Mouse (Mus musculus): ENCODE measurements at regions not wholly inside any gene's neighbourhood (a gene's known extent, or its start where the extent isn't known, plus 50 kb on each side); places are given as distances from the start of the nearest gene placed in this dataset.

DNA sequence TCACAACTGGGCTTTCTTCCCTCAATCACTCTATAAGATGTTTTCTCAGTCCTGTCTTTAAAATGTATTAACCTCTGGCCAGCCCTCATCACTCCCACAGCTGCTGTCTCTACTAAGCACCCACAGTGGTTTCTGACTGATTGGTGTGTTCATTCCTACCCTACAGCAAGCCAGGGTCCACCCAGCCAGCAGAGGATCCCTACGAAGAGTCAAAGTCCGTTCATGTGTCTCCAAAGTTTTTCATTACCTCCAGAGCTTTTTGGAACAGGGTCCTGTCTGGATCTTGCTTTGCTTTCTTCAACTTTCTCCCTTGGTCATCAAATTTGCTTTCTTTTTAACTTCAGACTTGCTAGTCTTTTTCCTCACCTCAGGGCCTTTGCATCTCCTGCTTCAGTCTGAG is 69.3 kb upstream of the 4933415F23Rik start:
- Histone ChIP-seq H3K4me2 (no peak overlapping the region), H3K4me3 (no peak overlapping the region), H3K27ac (no peak overlapping the region), H3K9ac (no peak overlapping the region), H3K27me3 (no peaks in the 10 kb centered on the region), H3K4me1 (no peaks in the 10 kb centered on the region), H3K9me3 (replicated peaks) (no peaks in the 10 kb centered on the region), H3K36me3 (ENCODE audit: poor library complexity, severe bottlenecking) (no peaks in the 10 kb centered on the region)
- no peak for ATAC-seq
- WGBS = 94% methylated on average over 2 of the region's 2 CpGs

DNA sequence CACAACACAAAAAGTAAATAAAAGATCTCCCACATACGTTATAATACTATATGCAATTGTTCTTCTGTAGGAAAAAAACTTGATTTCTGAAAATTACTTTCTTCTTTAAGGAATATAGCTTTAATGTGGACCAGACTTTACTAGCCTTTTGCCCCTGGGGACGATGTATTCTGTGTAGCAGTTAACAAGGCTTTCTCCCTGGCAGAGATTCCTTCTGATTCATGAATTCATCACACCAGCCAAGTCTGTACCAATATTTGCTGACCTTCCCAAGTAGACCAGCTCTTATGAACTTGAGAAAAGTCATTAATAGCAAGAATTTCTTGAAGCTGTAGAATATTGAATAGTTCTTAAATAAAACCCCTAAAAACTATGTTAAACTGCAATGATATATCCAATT is 68.7 kb upstream of the 4933415F23Rik start:
- ATAC-seq = no peak
- Histone ChIP-seq H3K9ac (no peak overlapping the region), H3K9me3 (replicated peaks) (no peaks in the 10 kb centered on the region), H3K27ac (no peak overlapping the region), H3K4me2 (no peak overlapping the region), H3K4me3 (no peak overlapping the region), H3K27me3 (no peaks in the 10 kb centered on the region), H3K4me1 (no peaks in the 10 kb centered on the region), H3K36me3 (ENCODE audit: poor library complexity, severe bottlenecking) (no peaks in the 10 kb centered on the region)
- WGBS = 80% methylated on average over 2 of the region's 2 CpGs

DNA sequence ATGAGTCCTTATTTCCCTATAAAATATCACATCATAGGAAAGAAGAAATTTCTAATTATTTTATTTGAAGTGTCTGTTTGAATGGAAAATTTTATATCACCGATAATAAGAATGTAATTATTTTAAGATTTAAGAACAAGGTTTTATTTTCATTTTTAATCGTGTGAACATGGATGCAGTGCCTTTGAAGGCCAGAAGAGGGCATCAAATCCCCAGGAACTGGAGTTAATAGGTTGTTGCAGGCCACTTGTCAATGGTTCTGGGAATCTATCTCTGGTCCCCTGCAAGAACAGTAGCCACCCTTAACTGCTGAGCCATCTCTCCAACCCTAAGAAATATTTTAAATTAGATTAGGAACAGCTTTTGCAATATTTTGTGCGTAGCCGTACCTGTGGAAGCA is 66.5 kb upstream of the 4933415F23Rik start:
- no peaks in the 10 kb centered on the region for H3K9me3 ChIP-seq (replicated peaks)
- no peak overlapping the region for H3K4me2 ChIP-seq
- H3K27ac ChIP-seq = no peak overlapping the region
- 91% methylated on average over 4 of the region's 4 CpGs for WGBS
- H3K9ac ChIP-seq = no peak overlapping the region
- H3K4me1 ChIP-seq = no peaks in the 10 kb centered on the region
- H3K27me3 ChIP-seq = no peaks in the 10 kb centered on the region
- ATAC-seq = no peak
- no peaks in the 10 kb centered on the region for H3K36me3 ChIP-seq (ENCODE audit: poor library complexity, severe bottlenecking)
- H3K4me3 ChIP-seq = no peak overlapping the region

DNA sequence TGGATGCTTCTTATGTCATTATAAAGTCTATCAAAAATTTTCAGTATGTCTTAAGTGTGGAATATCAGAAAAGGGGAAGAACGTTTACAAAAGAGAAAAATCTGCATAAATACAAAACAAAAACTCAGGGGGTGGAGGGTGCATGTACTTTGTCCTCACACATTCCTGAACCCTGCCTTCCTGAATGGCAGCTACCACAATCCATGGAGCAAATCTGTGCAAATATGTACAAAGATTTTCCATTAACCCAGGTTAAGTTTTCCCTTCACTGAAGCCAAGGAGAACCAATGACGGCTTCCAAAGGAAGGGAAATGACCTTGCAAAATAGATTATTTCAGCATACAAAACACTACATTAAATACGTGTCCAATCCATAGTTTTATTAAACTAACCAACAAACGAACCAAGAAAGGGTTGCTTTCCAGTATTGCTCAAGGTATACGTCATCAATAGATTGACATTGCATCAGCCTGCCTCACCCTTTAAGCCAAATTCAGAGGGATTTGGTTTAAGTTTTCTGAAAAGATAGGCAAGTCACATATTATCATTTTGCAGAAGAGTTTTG is 61.4 kb upstream of the 4933415F23Rik start:
- Histone ChIP-seq H3K4me1 (no peaks in the 10 kb centered on the region), H3K4me2 (no peak overlapping the region), H3K27ac (no peak overlapping the region), H3K36me3 (ENCODE audit: poor library complexity, severe bottlenecking) (no peaks in the 10 kb centered on the region), H3K9ac (no peak overlapping the region), H3K9me3 (replicated peaks) (no peaks in the 10 kb centered on the region), H3K27me3 (no peaks in the 10 kb centered on the region), H3K4me3 (no peak overlapping the region)
- no peak for ATAC-seq
- 79% methylated on average over 5 of the region's 5 CpGs for WGBS

DNA sequence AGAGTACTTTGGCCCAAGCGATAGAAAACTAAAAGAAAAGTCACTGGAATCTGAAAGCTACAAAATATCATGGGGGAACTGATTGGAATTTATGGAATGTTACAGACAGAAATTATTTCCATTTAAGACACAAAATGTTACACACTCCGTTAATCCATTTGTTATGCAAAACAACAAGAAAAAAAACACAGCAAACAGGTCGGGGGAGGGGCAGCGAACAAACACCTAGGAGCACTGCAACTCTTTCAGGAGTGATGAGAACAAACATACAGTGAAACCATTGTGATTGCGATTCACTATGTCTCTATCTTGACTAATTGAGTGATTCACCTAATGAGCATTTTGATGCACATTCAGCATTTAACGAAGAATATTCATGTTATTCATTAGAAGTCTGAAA is 60.7 kb upstream of the 4933415F23Rik start:
- Histone ChIP-seq H3K4me1 (no peaks in the 10 kb centered on the region), H3K9ac (no peak overlapping the region), H3K4me2 (no peak overlapping the region), H3K27me3 (no peaks in the 10 kb centered on the region), H3K4me3 (no peak overlapping the region), H3K27ac (no peak overlapping the region), H3K9me3 (replicated peaks) (no peaks in the 10 kb centered on the region), H3K36me3 (ENCODE audit: poor library complexity, severe bottlenecking) (no peaks in the 10 kb centered on the region)
- ATAC-seq = no peak
- WGBS = 73% methylated on average over 6 of the region's 6 CpGs

MicroRNA genes in the stretch of these regions (microRNA counts, 519-probe panel; counts per million panel counts)
- 4,499 counts per million, percentile 84 among the panel's probes with 10 or more counts for microRNA mmu-miR-30a
- microRNA mmu-miR-30c = 5,414 counts per million, percentile 93 among the panel's probes with 10 or more counts

Small RNAs in the stretch of these regions (microRNA-seq; reads per million reads assigned to microRNA genes)
- 10,136 reads per million, percentile 95 among the genes with 10 or more reads in this experiment for gene Mir30a
- gene Mir30c-2 = 37.3 reads per million, percentile 38 among the genes with 10 or more reads in this experiment
